Mouse (Mus musculus) layer of hippocampus, adult 9-11 months (tissue): ENCODE results near the gene Exosc1.

Source experiments
- DNase-seq: peaks from one replicate; pipeline ENCODE4 v3.0.0; 2022

Gene Exosc1

GRCm38 (mm10) chr19:41912121-41913080 is 20.8 kb downstream of the Exosc1 start:
- peak; percentile 36 for DNase-seq

- peak; percentile 97 for DNase-seq
Observed at GRCm38 (mm10) chr19:41911178-41912073, 21.8 kb downstream of the Exosc1 start, which contains the start of gene Pgam1. Gene Pgam1, plus strand, starts transcription at chr19:41911923.

GRCm38 (mm10) chr19:41910396-41910795 is 22.8 kb downstream of the Exosc1 start:
- no peak for DNase-seq

GRCm38 (mm10) chr19:41908736-41909135 is 24.5 kb downstream of the Exosc1 start:
- no peak for DNase-seq

- DNase-seq: no peak
Observed at GRCm38 (mm10) chr19:41907079-41907760, 26.0 kb downstream of the Exosc1 start.

GRCm38 (mm10) chr19:41906311-41907078 is 26.7 kb downstream of the Exosc1 start:
- no peak for DNase-seq

- DNase-seq: no peak
Observed at GRCm38 (mm10) chr19:41905246-41905645, 28.0 kb downstream of the Exosc1 start.

- DNase-seq: no peak
Observed at GRCm38 (mm10) chr19:41902848-41903593, 30.2 kb downstream of the Exosc1 start.

GRCm38 (mm10) chr19:41901696-41902095 is 31.5 kb downstream of the Exosc1 start:
- no peak for DNase-seq

- no peak for DNase-seq
Observed at GRCm38 (mm10) chr19:41900495-41901090, 32.6 kb downstream of the Exosc1 start.

- no peak for DNase-seq
Observed at GRCm38 (mm10) chr19:41898860-41899259, 34.4 kb downstream of the Exosc1 start.

GRCm38 (mm10) chr19:41896319-41896711 is 36.9 kb downstream of the Exosc1 start:
- no peak for DNase-seq

- peak; percentile 90 for DNase-seq
Observed at GRCm38 (mm10) chr19:41895460-41896318, 37.5 kb downstream of the Exosc1 start, which contains the start of gene Rrp12. Gene Rrp12, minus strand, starts transcription at chr19:41896173.

- no peak for DNase-seq
Observed at GRCm38 (mm10) chr19:41894959-41895358, 38.3 kb downstream of the Exosc1 start.

GRCm38 (mm10) chr19:41888191-41888590 is 45.0 kb downstream of the Exosc1 start:
- no peak for DNase-seq

- no peak for DNase-seq
Observed at GRCm38 (mm10) chr19:41883882-41884281, 49.3 kb downstream of the Exosc1 start.

GRCm38 (mm10) chr19:41881842-41882241 is 51.4 kb downstream of the Exosc1 start:
- DNase-seq: no peak

GRCm38 (mm10) chr19:41874356-41874755 is 58.9 kb downstream of the Exosc1 start:
- no peak for DNase-seq
